Mouse (Mus musculus) embryo, embryonic 11 days (tissue): ENCODE measurements around the gene Icam2.
A peak's percentile ranks its signal among the peaks of the same experiment; 100 is the strongest.
"Not testable (repeated sequence)": the region's sequence is repeated elsewhere in the genome, so short reads cannot be mapped to it uniquely, and the experiment has no call there.

Source experiments
- DNase-seq: peaks from one replicate; pipeline ENCODE4 v3.0.0-alpha.2; 2015

Gene Icam2

GRCm38 (mm10) chr11:106339323-106339722 is 48.6 kb downstream of the Icam2 start:
- not testable (repeated sequence) for DNase-seq

GRCm38 (mm10) chr11:106338870-106339269 is 49.0 kb downstream of the Icam2 start:
- DNase-seq: no peak

- no peak for DNase-seq
Measured at GRCm38 (mm10) chr11:106338029-106338428, 49.8 kb downstream of the Icam2 start.

GRCm38 (mm10) chr11:106334066-106334465 is 53.8 kb downstream of the Icam2 start:
- no peak for DNase-seq

GRCm38 (mm10) chr11:106332458-106332857 is 55.4 kb downstream of the Icam2 start:
- DNase-seq: no peak

GRCm38 (mm10) chr11:106329682-106330081 is 58.2 kb downstream of the Icam2 start:
- DNase-seq: peak; percentile 58

GRCm38 (mm10) chr11:106329128-106329527 is 58.7 kb downstream of the Icam2 start:
- no peak for DNase-seq

- DNase-seq: no peak
Measured at GRCm38 (mm10) chr11:106328521-106328920, 59.4 kb downstream of the Icam2 start.
